Mouse (Mus musculus): ENCODE results near the gene Olfr70.
A peak's percentile ranks its signal among the peaks of the same experiment; 100 is the strongest.

Gene Olfr70

GRCm38 (mm10) chr4:43700707-43701106, at the start of gene Olfr70:
Gene Olfr70, minus strand, starts transcription at chr4:43700807.
- no peak for DNase-seq (ENCODE audit: low spot score)

- DNase-seq (ENCODE audit: low spot score): peak; percentile 33
Measured at GRCm38 (mm10) chr4:43745187-43745586, 44.6 kb upstream of the Olfr70 start.

- no peak for DNase-seq (ENCODE audit: low spot score)
Measured at GRCm38 (mm10) chr4:43743099-43743498, 42.5 kb upstream of the Olfr70 start.

- no peak for DNase-seq (ENCODE audit: low spot score)
Measured at GRCm38 (mm10) chr4:43742637-43743036, 42.0 kb upstream of the Olfr70 start.

DNA sequence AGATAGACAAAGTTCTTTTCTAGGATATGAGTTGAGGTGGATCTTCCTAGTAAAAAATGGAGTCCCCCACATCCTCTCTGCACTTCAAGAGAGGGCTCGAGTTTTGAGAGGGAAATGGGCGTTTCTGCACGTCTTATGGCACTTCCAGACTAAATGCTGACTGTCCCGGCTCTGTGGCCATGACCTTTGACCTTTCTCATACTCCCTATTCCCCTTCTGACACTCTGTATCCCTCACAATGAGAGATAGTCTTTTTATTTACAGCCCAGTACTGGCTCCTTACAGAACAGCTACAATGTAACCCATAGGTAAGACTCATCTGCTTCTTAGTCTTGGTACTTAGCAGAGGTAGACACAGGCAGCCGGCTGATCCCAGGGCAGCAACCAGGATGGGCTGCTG, 40.9 kb upstream of the Olfr70 start:
- DNase-seq (ENCODE audit: low spot score): no peak

GRCm38 (mm10) chr4:43738989-43739674, 38.5 kb upstream of the Olfr70 start:
- DNase-seq (ENCODE audit: low spot score): no peak

- no peak for DNase-seq (ENCODE audit: low spot score)
Measured at GRCm38 (mm10) chr4:43737144-43737543, 36.5 kb upstream of the Olfr70 start.

DNA sequence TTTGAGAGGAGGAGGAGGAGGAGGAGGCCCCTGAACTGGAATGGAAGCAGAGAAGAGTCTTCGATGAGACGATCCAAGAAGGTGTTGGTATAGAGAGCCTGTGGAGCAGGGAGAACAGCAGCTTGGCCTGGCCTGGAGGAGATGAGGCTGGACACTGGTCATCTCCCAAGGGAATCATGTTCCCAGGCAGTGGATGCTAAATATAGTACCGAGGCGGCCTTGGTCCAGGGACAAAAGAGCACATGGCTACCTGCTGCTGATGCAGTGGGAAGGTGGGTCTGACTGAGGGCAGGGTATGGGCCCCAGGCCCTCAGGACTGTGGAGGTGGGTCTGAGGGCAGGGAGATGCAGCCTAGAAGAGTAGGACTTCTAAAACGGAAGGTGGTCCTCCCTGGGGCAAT, 32.6 kb upstream of the Olfr70 start:
- DNase-seq (ENCODE audit: low spot score): no peak

- DNase-seq (ENCODE audit: low spot score): no peak
Measured at GRCm38 (mm10) chr4:43732171-43732570, 31.6 kb upstream of the Olfr70 start.

- DNase-seq (ENCODE audit: low spot score): no peak
Measured at GRCm38 (mm10) chr4:43730750-43731297, 30.2 kb upstream of the Olfr70 start.

GRCm38 (mm10) chr4:43729794-43730550, 29.4 kb upstream of the Olfr70 start, which contains the start of gene Spaar:
Gene Spaar, plus strand, starts transcription at chr4:43730034.
- no peak for DNase-seq (ENCODE audit: low spot score)

DNA sequence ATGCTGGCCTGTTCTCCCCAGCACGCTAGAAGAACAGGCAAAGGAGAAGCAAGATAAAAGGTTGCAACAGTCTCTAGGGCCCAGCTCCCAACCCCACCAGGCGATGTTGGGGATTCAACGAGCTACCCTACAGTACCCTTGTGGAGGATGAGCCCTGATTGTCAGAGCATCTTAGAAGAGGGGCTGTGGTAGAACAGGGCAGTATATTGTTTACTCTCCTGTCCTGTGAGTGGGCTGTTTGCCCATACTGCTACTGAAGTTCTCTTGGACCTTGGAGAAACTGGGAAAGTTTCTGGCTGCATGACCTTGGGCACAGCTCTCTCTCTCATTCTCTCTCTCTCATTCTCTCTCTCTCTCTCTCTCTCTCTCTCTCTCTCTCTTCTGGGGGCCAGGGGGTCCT, 28.5 kb upstream of the Olfr70 start:
- no peak for DNase-seq (ENCODE audit: low spot score)

- no peak for DNase-seq (ENCODE audit: low spot score)
Measured at GRCm38 (mm10) chr4:43728576-43728954, 28.0 kb upstream of the Olfr70 start.

GRCm38 (mm10) chr4:43727718-43728575, 27.3 kb upstream of the Olfr70 start:
- no peak for DNase-seq (ENCODE audit: low spot score)

GRCm38 (mm10) chr4:43726995-43727394, 26.4 kb upstream of the Olfr70 start, which contains the start of gene Hrct1:
Gene Hrct1, plus strand, starts transcription at chr4:43727188.
- no peak for DNase-seq (ENCODE audit: low spot score)

DNA sequence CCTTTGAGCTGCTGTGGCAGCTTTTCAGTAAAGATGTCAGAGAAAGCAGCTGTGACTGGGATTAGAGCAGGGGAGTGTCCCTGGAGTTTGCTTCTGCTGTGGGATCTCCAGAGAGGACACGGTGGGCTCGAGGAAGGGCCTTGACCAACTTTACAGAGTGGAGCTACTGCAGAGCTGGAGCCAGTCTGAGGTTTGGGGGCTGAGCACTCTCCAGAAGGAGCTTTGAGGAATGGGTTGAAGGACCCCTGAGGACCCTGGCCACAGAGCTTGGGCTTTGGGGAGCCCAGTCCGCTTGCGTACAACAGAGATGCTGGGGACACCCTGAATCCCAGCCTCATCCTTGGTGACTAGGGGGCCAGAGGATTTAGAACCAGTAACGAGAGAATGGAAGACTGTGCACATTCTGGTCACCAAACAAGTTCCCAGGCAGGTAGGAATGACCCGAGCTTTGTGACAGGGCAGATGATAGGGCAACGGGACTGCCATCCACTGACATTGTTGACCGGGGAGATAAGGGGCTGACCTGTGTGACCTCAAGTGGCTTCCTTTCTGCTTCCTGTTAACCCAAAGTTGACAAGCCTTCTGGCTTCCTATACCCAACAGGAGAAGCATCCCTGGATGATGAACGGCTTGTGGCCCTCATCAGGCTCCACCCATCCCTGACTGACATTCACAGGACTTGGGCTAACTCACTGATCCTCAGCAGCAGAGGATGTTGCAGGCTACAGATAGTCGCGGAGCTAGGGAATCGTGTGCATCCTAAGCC, 25.8 kb upstream of the Olfr70 start:
- no peak for DNase-seq (ENCODE audit: low spot score)

GRCm38 (mm10) chr4:43724764-43725163, 24.2 kb upstream of the Olfr70 start:
- no peak for DNase-seq (ENCODE audit: low spot score)

- DNase-seq (ENCODE audit: low spot score): no peak
Measured at GRCm38 (mm10) chr4:43722191-43722590, 21.6 kb upstream of the Olfr70 start.

GRCm38 (mm10) chr4:43720491-43721228, 20.1 kb upstream of the Olfr70 start:
- no peak for DNase-seq (ENCODE audit: low spot score)

GRCm38 (mm10) chr4:43713652-43714219, 13.1 kb upstream of the Olfr70 start:
- DNase-seq (ENCODE audit: low spot score): no peak
